Mouse (Mus musculus) heart, adult 2 months (tissue): ENCODE results near the gene C2cd2. TPM values are rescaled to one million over a fixed set of nuclear protein-coding genes. Genes with fewer than 3 reads are reported as not detected.

Experiments used
- DNase-seq, 2 experiments: peaks; one replicate each; pipeline ENCODE4 v3.0.0; 2021
- H3K27ac ChIP-seq: fragments of 200-600 bp; 2 replicates; pipeline ENCODE4 v1.8.1; 2022
- H3K27me3 ChIP-seq: fragments of 200-500 bp; 2 replicates; pipeline ENCODE4 v1.6.1; 2012; ENCODE audit warnings: mild to moderate bottlenecking, low read length, inconsistent platforms, mixed read lengths; ENCODE audit not compliant: control insufficient read depth, insufficient read depth
- H3K36me3 ChIP-seq: fragments of 200-500 bp; 2 replicates; pipeline ENCODE4 v1.6.1; 2012; ENCODE audit warnings: low read length, inconsistent platforms; ENCODE audit not compliant: control insufficient read depth, insufficient read depth
- H3K4me1 ChIP-seq: fragments of 200-500 bp; 2 replicates; pipeline ENCODE4 v1.6.1; 2011; ENCODE audit warnings: low read length; ENCODE audit not compliant: control insufficient read depth, insufficient read depth
- H3K4me3 ChIP-seq: fragments of 200-600 bp; 2 replicates; pipeline ENCODE4 v1.8.1; 2022
- H3K79me2 ChIP-seq: fragments of 200-500 bp; replicated peaks from 2 replicates; pipeline ENCODE4 v1.6.1; 2012; ENCODE audit warnings: mild to moderate bottlenecking, inconsistent platforms, low read length, moderate library complexity, mixed read lengths; ENCODE audit not compliant: control insufficient read depth, insufficient read depth
- H3K9ac ChIP-seq: fragments of 200-500 bp; 2 replicates; pipeline ENCODE4 v1.6.1; 2012; ENCODE audit warnings: low read depth, mild to moderate bottlenecking, control low read depth, inconsistent platforms, low read length, mixed read lengths
- CTCF ChIP-seq: fragments of 200-600 bp; IDR thresholded peaks from 2 replicates; pipeline ENCODE4 v1.8.1; 2022; ENCODE audit warnings: antibody characterized with exemption, mild to moderate bottlenecking, moderate library complexity
- EP300 ChIP-seq: fragments of 200-500 bp; IDR thresholded peaks from 2 replicates; pipeline ENCODE4 v1.6.1; 2011; ENCODE audit warnings: low read depth, low read length, control low read depth; ENCODE audit not compliant: insufficient read depth
- POLR2A ChIP-seq: fragments of 200-500 bp; IDR thresholded peaks from 2 replicates; pipeline ENCODE4 v1.6.1; 2011; ENCODE audit warnings: mild to moderate bottlenecking, low read depth, low read length, control low read depth; ENCODE audit not compliant: insufficient read depth
- WGBS: fragments of 180-500 bp; shearing (Covaris S2); methylation state at CpG from one replicate; pipeline ENCODE4 v1.1.7; 2018; 5-methylcytosine and 5-hydroxymethylcytosine counted together
- intact Hi-C: fragments of 180-260 bp; cut with DNase I; formaldehyde crosslinking; loops from one replicate; pipeline ENCODE4 v1.15.1; 2025
- polyA plus RNA-seq: library from polyadenylated mRNA; depleted of rRNA; stranded (reverse); fragments of >200 nt; gene quantifications from 2 replicates; pipeline ENCODE4 v1.2.3, GENCODE M21; 2012
- total RNA-seq, 2 experiments: library from RNA; stranded (reverse); gene quantifications; 2 replicates each; pipeline ENCODE4 v1.2.3; 2021

The C2cd2 gene
- total and polyA plus RNA-seq, 3 experiments: 8.2 to 26.6 (median 19.7) TPM

DNA sequence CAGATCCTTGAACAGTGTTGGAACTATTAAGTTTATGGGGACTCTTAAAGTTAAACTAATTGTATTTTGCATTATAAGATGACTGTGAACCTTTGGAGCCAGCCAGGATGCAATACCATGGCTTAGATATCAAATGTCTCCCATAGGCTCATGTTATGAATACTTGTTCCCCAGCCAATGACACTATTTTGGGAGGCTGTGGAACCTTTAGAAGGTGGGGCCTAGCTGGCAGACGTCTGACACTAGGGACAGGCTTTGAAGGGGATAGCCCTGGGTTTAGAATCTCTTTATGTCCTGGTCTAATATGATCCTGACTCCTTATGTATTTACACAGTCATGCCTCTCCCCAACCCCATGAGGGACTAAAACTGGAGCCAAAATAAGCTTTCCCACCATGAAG lies 88.0 kb downstream of the C2cd2 start:
- H3K79me2 ChIP-seq: no peaks in the 10 kb centered on the region
- H3K27me3 ChIP-seq: no peaks in the 10 kb centered on the region
- 53% methylated on average over 1 of the region's 1 CpGs for WGBS
- H3K9ac ChIP-seq: no peak overlapping the region
- intact Hi-C loops: no loop called here
- H3K4me3 ChIP-seq: no peak overlapping the region
- H3K4me1 ChIP-seq: peaks cover 2% of the 10 kb centered on the region
- H3K36me3 ChIP-seq: peaks cover 9% of the 10 kb centered on the region
- TF ChIP-seq CTCF: no peak
- no peak for TF ChIP-seq EP300
- no peak for TF ChIP-seq POLR2A
- DNase-seq: no peak
- no peak overlapping the region for H3K27ac ChIP-seq

DNA sequence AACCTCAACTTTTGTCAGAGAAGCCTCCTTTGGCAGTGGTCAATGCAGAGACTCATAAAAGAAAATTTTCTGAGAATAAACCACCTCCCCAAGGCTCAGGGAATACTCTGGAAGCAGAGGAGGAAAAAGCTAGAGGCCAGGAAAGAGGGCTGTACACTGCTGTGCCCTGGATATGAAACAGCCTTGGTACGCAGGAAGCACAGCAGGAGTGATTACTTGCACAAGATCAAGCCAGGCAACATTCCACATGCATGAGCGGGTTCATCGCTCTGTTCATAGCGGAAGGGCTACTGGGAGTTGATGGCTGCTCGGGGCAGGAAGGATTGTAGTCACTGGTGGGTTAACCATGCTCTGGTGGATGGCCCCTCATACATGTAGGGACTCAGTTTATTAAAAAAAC lies 89.7 kb downstream of the C2cd2 start:
- TF ChIP-seq EP300: no peak
- TF ChIP-seq CTCF: no peak
- TF ChIP-seq POLR2A: no peak
- Histone ChIP-seq H3K9ac (no peak overlapping the region), H3K36me3 (peaks cover 9% of the 10 kb centered on the region), H3K4me3 (no peak overlapping the region), H3K27me3 (no peaks in the 10 kb centered on the region), H3K79me2 (no peaks in the 10 kb centered on the region), H3K27ac (peak overlapping the region; percentile 12; the same call in 1 of the 2 replicates), H3K4me1 (peaks cover 2% of the 10 kb centered on the region)
- 57% methylated on average over 5 of the region's 5 CpGs for WGBS
- no peak for DNase-seq
- intact Hi-C loops: no loop called here

DNA sequence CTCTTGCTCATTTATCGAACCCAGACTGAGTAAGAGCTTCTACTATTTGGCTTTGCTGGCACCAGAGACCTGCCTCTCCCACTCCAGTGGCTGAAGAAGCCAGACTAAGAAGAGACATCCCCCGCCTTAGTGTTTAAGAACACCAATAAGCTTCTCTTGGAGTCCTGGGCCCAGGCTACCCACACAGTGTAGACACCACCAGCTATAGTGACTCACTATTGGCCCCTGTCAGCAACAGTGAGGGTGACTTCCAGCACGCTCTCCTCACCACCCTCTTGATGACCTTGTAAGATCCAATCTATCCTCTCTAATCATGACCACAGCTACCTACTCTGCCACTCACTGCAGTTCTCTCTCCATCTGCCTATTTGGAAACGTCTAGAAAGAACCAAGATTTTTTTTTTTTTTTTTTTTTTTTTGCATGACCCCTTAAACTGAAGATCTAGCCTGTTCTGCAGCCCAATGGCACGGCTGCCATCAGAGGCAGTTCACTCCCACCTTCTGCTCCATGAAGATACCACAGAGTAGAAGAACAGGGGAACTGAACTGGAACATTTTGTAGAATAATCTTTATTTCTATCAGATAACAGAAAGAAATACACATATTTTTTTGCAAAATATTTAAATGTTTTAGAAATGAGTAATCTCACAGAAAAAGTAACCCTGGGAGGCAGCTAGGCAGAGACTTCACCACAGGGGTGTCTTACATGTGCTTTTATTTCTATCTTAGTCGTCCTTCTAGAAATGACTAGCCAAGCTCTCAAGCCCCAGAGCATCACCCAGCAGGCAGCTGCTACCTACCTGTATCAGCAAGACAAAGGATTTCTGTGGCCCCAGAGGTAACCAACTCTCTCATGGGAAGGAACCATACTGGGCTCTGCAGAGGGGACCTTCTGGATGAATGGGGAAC lies 93.0 kb downstream of the C2cd2 start:
- Histone ChIP-seq H3K4me1 (peaks cover 2% of the 10 kb centered on the region), H3K36me3 (peaks cover 10% of the 10 kb centered on the region), H3K4me3 (no peak overlapping the region), H3K27me3 (no peaks in the 10 kb centered on the region), H3K27ac (no peak overlapping the region), H3K79me2 (no peaks in the 10 kb centered on the region), H3K9ac (no peak overlapping the region)
- 77% methylated on average over 6 of the region's 6 CpGs for WGBS
- TF ChIP-seq EP300 (no peak), POLR2A (no peak), CTCF (no peak)
- no peak for DNase-seq
- intact Hi-C loops: no loop called here

DNA sequence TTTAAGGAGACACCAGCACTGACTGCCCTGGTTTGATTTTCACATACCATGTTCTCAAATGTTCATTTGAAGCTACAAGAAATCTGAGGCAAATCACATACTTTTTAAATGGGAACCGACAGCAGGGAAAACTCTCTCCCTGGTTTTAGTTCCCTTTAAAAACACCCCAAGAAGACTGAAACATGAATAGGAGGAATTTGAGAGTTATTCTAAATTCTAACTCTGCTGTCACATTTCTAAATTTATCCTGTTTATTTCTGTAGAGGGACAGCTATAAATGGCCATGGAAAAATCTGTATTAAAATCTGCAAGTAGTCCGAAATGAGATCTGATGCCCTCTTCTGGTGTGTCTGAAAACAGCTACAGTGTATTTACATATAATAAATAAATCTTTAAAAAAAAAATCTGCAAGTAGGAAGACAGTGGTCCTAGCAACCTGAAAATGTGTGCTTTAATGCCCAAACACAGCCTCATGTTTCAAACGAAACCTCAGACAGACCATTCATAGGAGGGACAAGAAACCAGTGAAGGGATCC lies 98.4 kb downstream of the C2cd2 start:
- TF ChIP-seq EP300 (no peak), POLR2A (no peak), CTCF (peak; percentile 47)
- no peaks in the 10 kb centered on the region for H3K4me1 ChIP-seq
- H3K9ac ChIP-seq: no peak overlapping the region
- H3K36me3 ChIP-seq: peaks cover 2% of the 10 kb centered on the region
- no peaks in the 10 kb centered on the region for H3K27me3 ChIP-seq
- WGBS: 75% methylated on average over 3 of the region's 3 CpGs
- no peaks in the 10 kb centered on the region for H3K79me2 ChIP-seq
- peak overlapping the region; percentile 23; the same call in 1 of the 2 replicates for H3K27ac ChIP-seq
- intact Hi-C loops: no loop called here
- no peak overlapping the region for H3K4me3 ChIP-seq
- no peak for DNase-seq

DNA sequence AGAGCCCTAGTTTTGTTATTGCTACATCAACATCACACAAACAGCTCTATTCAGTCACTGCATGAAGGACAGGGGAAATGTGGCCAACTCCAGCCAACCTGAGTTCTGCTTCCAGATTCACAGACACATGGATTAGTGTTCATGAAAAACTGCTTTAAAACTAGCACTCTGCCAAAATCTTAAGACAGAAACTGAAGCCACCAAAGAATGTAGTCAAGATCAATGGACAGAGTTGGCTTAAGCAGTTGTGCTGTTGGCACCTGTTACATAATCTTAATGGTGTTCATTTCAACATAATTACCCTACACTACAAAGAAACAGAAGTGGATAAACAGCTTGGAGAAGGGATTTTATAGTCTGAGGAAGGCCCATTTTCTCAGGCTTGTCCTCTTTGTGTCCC lies 106.3 kb downstream of the C2cd2 start:
- TF ChIP-seq EP300: no peak
- TF ChIP-seq POLR2A: no peak
- TF ChIP-seq CTCF: no peak
- Histone ChIP-seq H3K27me3 (no peaks in the 10 kb centered on the region), H3K4me1 (peaks cover 2% of the 10 kb centered on the region), H3K27ac (no peak overlapping the region), H3K36me3 (no peaks in the 10 kb centered on the region), H3K9ac (no peak overlapping the region), H3K4me3 (no peak overlapping the region), H3K79me2 (no peaks in the 10 kb centered on the region)
- intact Hi-C loops: no loop called here
- DNase-seq: no peak
